Mouse (Mus musculus) gastrocnemius, adult 2 months (tissue): ENCODE measurements around the gene Wnk3. TPM values are rescaled to one million over a fixed set of nuclear protein-coding genes. Genes with fewer than 3 reads are reported as not detected.
"Not testable (repeated sequence)": the region's sequence is repeated elsewhere in the genome, so short reads cannot be mapped to it uniquely, and the experiment has no call there.

Experiments
- DNase-seq: peaks from one replicate; pipeline ENCODE4 v3.0.0; 2022
- H3K27ac ChIP-seq: fragments of 200-600 bp; 2 replicates; pipeline ENCODE4 v1.8.1; 2022; ENCODE audit warnings: mild to moderate bottlenecking
- H3K4me3 ChIP-seq: fragments of 200-600 bp; 2 replicates; pipeline ENCODE4 v1.8.1; 2022; ENCODE audit warnings: mild to moderate bottlenecking, moderate library complexity
- CTCF ChIP-seq: fragments of 200-600 bp; IDR thresholded peaks from 2 replicates; pipeline ENCODE4 v1.8.1; 2022; ENCODE audit warnings: antibody characterized with exemption, mild to moderate bottlenecking, moderate library complexity
- intact Hi-C: fragments of 180-260 bp; cut with DNase I; formaldehyde crosslinking; loops from one replicate; pipeline ENCODE4 v1.15.1; 2025
- long read RNA-seq, 2 experiments: library from polyadenylated mRNA; stranded (forward); transcript quantifications; one replicate each; pipeline ENCODE4 v2.0.0; 2021
- total RNA-seq, 2 experiments: library from RNA; stranded (reverse); gene quantifications; 2 replicates each; pipeline ENCODE4 v1.2.3; 2021

Wnk3 gene
- total RNA-seq, result 1 to 10 TPM in 1 of 2 experiments, under 1 TPM in 1; 0.99 to 1.3 TPM
- long read RNA-seq, experiment 1, result 0 reads
- long read RNA-seq, experiment 2, result 0 reads

DNA sequence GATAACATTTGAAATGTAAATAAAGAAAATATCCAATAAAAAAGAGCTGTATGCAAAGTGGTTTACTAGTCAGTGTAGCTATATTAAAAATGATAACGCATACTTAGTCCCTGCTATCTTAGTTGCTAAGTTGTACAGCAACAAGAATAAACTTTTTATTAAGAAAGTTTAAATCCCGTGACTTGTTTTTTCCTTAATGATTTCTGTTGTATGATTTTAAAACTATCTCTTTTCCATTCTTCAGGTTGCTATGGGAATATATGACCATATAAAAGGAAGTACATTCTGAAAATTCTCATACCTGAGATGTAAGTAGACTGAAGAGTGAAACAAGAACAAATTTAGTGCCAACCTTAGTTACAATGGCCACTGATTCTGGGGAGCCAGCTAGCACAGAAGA is at the start of gene Wnk3:
TSS of gene Wnk3 (plus strand) at position 301 of the 400 bp plus-strand sequence.
- H3K27ac ChIP-seq, result no peak within 1 kb of the TSS
- no peak within 1 kb of the TSS for H3K4me3 ChIP-seq
- intact Hi-C loops, result no loop called here
- no peak for TF ChIP-seq CTCF
- no peak for DNase-seq

DNA sequence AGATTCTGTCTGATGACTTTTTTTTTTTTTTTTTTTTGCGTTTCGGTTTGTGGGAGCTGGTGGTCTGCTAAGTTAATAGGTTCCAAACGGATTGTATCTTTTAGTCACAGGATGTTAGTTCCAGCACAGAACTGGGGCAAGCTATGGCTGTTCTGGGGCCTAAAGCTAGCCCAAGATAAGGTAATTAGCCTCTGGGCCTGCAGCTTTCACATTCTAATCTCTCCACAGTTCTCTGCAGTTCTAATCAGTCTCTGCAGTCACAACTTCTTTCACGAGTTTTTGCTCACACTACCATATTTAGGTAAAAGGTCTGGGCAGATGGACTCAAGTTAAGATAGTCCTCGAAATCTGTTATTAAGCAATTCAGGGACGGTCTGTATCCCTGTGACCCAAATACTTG is 39.5 kb upstream of the Wnk3 start:
- DNase-seq, result no peak
- intact Hi-C loops, result no loop called here
- Histone ChIP-seq H3K4me3 (no peak overlapping the region), H3K27ac (no peak overlapping the region)
- no peak for TF ChIP-seq CTCF

DNA sequence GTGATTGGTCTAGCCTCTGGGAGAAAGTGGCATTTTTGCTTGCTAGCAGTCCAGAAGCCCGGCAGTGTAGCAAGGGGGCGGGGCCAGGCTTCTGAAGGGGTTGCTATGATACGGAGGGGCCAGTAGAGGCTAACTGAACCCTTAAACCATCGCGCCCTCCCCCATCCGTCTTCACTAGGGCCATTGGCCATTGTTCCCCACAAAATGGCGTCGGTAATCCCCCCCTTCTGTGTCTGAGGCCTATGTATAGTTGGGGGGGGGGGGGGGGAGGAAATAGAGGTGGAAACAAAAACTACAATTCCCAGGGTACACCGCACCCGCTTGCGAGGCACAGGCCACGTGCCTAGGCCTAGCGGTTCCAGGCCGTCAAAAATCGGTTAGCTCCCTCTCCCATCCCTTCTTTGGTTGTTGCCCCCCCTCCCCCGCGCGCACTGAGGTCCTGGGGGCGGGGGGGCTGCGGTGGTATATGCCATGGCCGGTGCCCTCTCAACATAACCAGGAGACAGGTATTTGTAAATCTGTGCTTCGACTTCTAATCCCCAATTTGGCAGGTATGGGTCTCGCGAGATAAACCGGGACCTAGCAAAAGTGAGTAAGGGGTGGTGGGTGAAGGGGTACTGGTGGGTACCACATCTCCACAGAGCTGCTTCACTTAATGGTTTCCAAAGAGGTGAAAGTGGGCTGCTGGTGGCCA is 29.3 kb upstream of the Wnk3 start:
- intact Hi-C loops, result no loop called here
- H3K4me3 ChIP-seq, result peak overlapping the region; percentile 74
- peak; percentile 33 for DNase-seq
- no peak overlapping the region for H3K27ac ChIP-seq
- no peak for TF ChIP-seq CTCF

DNA sequence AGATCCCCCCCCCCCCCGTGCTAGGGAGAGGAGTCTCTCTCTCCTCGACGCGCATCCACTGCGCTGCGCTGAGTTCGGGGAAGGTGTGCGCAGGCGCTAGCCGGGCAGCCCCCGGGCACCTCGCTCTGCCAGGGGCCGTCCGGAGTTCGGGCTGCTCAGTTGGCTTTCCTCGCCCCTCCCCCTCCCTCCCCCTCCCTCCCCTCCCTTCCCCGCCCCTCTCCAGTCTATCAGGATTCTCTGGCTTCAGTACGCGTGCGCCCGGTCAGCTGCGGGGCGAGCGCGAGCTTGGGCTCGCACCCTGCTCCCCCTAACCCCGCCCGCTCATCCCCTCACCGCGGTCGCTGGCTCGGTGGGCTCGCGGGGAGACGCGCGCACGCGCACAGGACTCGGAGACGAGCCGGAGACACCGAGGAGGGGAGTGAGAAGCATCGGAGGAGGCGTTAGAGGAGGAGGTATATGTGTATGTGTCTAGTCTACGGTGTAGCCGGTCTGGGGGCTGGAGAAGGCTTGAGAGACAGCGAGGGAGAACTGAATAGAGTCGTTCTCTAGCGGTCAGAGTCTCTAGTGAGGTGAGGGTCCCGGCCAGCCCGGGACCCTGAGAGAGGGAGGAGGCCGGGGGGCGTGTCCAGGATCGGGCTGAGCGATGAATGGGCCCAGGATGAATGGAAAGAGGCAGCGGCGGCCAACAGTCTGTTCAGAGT is 28.5 kb upstream of the Wnk3 start:
- Histone ChIP-seq H3K4me3 (peak overlapping the region; percentile 74), H3K27ac (no peak overlapping the region)
- intact Hi-C loops, result no loop called here
- no peak for TF ChIP-seq CTCF
- peak; percentile 44 for DNase-seq

DNA sequence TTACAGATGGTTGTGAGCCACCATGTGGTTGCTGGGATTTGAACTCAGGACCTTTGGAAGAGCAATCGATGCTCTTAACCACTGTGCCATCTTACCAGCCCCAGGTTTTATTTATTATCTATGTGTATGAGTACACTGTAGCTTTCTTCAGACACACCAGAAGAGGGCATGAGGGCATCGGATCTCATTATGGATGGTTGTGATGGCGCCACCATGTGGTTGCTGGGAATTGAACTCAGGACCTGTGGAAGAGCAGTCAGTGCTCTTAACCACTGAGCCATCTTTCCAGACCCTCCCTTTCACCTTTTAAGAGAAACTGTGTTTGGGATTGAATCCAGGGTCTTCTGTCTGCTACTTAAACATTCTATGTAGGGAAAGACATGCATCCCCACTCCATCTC is 24.7 kb upstream of the Wnk3 start:
- DNase-seq, H3K4me3 ChIP-seq, H3K27ac ChIP-seq, intact Hi-C loops: not testable (repeated sequence)
- peak; percentile 20; the same call in 1 of the 2 replicates for TF ChIP-seq CTCF

DNA sequence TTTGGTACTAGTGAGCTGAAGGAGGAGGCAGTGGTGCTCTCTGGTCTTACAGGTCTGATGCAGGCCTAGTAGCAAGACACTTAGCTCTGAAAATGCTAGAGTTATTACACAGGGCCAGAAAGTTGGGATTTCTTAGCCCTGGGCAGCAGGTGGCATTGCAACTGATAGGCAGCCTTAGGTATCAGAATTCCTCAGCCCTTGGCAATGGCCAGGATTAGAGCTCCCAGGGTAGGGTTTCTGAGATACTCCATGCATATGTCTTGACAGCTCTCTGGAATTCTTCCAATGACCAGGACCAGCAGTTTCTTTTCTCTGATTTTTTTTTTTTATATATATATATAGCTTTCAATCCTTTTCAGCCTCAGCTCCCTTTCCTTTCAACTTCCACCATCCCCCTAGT is 100.5 kb downstream of the Wnk3 start:
- no peak overlapping the region for H3K4me3 ChIP-seq
- DNase-seq, result peak; percentile 15
- intact Hi-C loops, result no loop called here
- TF ChIP-seq CTCF, result no peak
- H3K27ac ChIP-seq, result no peak overlapping the region

DNA sequence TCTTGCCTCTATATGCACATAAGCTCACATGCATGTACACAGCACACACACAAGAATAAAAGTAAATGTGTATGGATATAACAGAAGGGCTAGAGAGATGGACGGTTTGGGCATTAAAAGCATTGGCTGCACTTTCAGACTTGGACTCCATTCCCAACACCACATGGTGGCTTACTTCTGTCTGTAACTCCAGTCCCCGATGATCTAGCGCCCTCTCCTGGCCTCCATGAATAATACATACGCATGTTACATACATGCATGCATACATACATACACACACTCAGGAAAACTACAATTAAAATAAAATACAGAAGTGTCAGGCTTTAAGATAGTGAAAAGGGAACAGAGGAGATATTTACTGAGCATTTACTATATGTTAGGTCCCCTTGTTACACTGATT is 115.9 kb downstream of the Wnk3 start:
- no peak for TF ChIP-seq CTCF
- intact Hi-C loops, result no loop called here
- Histone ChIP-seq H3K4me3 (no peak overlapping the region), H3K27ac (no peak overlapping the region)
- no peak for DNase-seq

DNA sequence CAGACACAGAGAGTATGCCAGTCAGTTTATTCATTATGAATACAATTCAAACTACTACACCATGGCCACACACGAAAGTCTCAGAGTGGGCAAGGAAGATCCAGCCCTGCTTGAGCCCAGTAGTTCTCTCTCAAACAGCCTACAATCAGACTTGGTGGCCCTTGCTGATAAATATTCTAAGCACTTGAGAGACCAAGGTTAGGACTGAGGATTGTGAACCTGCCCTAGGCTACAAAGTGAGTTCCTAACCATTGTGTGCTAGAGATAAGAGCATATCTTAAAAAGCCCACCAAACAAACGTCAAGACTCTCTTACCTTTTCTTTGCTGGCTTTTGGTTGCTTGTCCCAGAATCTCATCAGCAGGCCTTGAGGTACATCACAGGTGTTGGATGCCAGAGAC is 135.7 kb downstream of the Wnk3 start:
- TF ChIP-seq CTCF, result no peak
- intact Hi-C loops, result no loop called here
- H3K4me3 ChIP-seq, result no peak overlapping the region
- no peak overlapping the region for H3K27ac ChIP-seq
- DNase-seq, result no peak

DNA sequence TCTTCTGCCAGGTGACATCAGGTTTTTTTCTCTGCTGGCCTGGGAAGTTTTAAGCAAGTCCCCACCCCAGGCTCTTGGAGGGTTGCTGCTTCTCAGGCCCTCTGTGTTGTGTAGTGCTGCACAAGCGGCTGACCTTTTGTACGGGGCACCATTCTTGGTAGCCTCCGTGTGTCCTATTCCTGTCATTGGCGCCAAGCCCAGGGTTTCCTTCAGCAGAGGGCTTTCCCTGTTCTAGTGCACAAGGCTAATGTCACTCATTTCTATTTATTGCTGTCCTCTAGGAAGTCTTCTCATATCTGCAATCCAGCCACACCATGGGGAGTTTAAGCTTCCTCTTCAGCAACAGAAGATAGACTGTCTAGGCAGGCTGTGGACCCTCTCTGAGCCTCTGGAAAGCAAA is 139.9 kb downstream of the Wnk3 start:
- TF ChIP-seq CTCF, result no peak
- intact Hi-C loops, result no loop called here
- H3K4me3 ChIP-seq, result no peak overlapping the region
- peak overlapping the region; percentile 75 for H3K27ac ChIP-seq
- peak; percentile 88 for DNase-seq

DNA sequence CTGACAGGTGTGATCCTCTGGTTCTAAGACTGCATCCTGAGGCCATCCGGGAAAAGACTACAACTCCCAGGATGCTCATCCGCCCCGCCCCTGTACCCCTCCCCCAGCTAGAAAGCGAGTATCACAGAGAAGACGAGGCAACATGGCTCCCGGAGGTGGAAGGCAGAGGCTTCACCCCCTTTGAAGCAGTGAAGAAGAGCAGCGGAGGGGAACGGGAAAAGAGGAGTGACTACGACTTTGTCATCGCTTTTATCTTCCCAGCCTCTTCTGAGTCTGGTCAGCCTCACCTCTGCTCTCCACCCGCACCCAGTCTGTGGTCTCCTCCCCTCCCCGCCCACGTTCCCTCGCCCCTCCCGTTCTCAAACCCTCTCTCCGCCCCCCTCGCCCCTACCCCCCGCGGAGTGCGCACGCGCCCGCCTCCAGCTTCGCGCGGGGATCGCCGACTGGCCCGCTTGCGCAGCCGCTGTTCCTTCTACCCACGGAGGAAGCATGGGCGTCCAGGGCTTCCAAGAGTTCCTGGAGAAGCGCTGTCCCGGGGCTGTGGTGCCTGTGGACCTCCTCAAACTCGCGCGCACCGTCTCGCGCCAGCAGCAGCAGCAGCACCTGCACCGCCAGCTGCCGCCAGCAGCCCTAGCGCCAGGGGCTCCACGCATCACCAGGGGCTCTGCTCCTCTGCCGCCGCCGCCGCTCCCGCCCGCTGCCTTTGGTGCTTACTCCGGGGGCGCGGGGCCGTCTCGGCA is 146.1 kb downstream of the Wnk3 start, which contains the start of gene Fam120c:
TSS of gene Fam120c (plus strand) at position 415 of the 740 bp plus-strand sequence.
- TF ChIP-seq CTCF, result no peak
- Histone ChIP-seq H3K4me3 (peak within 1 kb of the TSS; percentile 81), H3K27ac (peak within 1 kb of the TSS; percentile 93)
- DNase-seq, result peak; percentile 91
- intact Hi-C loops, result loop anchor here (5.0 to 10.0 kb wide), 3 partner anchors 171 to 327 kb away; partner anchors contain the start of gene Gnl3l

DNA sequence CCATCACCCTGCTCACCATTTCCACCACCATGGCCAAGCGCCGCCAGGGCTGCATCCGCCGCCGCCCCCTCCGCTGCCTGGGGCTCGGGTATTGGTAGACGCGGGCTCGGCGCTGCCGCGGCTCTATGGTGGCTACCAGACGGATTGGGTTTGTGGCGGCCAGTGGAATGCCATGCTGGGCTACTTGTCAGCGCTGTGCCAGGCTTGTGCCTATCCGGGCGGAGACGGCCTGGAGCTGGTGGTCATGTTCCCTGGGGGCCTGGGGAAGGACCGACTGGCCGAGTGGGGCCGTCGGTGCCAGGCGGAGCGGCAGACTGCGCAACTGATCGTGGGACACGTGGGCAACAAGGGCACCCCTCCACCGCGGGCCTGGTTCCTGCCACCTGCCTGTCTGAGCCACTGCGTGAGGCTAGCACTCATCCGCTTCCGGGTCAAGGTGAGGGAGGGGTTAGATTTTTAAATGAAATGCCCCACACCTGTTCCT is 146.7 kb downstream of the Wnk3 start:
- Histone ChIP-seq H3K27ac (peak overlapping the region; percentile 93), H3K4me3 (peak overlapping the region; percentile 81)
- intact Hi-C loops, result loop anchor here (5.0 to 10.0 kb wide), 3 partner anchors 170 to 327 kb away; partner anchors contain the start of gene Gnl3l
- TF ChIP-seq CTCF, result no peak
- DNase-seq, result peak; percentile 74

DNA sequence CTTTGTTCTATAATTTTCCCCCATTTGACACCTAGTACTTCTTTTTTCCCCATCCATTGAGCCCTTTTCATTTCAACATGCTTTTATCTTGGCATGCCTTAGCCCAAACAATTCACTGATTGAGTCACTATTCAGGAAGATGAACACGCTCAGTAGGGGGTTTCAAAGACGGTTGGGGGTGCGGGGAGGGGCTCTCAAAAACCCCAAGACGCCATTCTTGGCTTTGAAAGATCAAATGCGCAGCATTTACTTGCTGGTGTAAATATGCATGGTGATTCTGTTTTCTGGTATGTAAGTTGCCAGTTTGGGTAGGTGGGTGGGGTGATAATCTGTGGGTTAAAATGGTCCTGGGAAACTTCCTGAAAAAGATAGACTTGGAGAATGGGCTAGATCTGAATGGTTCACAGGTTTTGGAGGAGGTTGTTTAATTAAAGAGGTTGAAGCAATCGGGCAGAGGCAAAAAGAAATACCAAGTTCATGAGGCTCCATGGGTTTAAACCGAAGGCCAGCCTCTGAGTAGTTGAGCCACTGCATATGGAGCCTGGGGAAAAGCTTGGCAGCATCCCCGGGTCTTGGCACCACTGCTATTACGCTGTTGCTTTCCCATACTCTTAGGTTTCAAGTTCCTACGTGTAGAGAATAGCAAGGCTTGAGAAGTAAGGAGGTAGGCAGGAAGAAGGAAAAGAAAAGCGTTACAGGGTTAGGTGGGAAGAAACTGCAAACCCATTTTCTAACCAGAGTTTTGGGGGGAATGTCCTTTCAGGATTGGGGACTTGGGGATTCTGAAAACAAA is 147.7 kb downstream of the Wnk3 start:
- Histone ChIP-seq H3K27ac (peak overlapping the region; percentile 93), H3K4me3 (peak overlapping the region; percentile 81)
- TF ChIP-seq CTCF, result no peak
- DNase-seq, result peak; percentile 54
- intact Hi-C loops, result loop anchor here (10.0 kb wide), 2 partner anchors 169 to 211 kb away; no protein-coding TSS in a partner anchor
